Mouse (Mus musculus): ENCODE data around the gene Mup19. TPM values are rescaled to one million over a fixed set of nuclear protein-coding genes. Genes with fewer than 3 reads are reported as not detected.

The Mup19 gene
- not detected in 2 replicates for polyA plus RNA-seq (2012; rRNA removed)

DNA sequence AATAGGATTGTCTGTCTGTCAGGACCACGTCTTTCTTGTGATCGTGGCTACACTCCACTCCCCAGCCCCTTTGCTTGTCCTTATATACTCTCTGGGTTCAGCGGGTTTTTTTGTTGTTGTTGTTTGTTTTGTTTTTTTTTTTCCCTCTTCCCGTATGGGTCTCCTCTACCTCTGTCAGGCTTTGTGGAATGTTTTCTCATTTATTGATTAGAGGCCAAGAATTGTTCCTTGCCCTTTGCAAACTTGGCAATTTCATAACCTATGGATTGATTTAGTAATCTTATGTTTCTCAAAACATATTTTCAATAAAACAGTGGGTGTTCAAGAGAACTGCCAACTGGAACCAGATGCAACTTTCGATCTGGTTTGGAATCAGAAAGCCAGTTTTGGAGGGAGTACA is at the start of gene Mup19:
Gene Mup19 (minus strand): TSS at position 101 of the 400 bp plus-strand sequence.

Other genes starting within 250 kb of the Mup19 start
- gene Mup17, start 186.4 kb downstream of the Mup19 start, polyA plus RNA-seq (2012; rRNA removed), result not detected in 2 replicates
- not detected in 2 replicates for gene Mup18, start 108.1 kb downstream of the Mup19 start, polyA plus RNA-seq (2012; rRNA removed)
- gene Mup5, start 53.0 kb upstream of the Mup19 start, polyA plus RNA-seq (2012; rRNA removed), result not detected in 2 replicates

All from central nervous system, embryonic 18 days (tissue).